Mouse (Mus musculus): Measurements from ENCODE around the gene Ces1a. TPM values are rescaled to one million over a fixed set of nuclear protein-coding genes. Genes with fewer than 3 reads are reported as not detected.

Ces1a gene
- total and polyA plus RNA-seq, 3 experiments = not detected

DNA sequence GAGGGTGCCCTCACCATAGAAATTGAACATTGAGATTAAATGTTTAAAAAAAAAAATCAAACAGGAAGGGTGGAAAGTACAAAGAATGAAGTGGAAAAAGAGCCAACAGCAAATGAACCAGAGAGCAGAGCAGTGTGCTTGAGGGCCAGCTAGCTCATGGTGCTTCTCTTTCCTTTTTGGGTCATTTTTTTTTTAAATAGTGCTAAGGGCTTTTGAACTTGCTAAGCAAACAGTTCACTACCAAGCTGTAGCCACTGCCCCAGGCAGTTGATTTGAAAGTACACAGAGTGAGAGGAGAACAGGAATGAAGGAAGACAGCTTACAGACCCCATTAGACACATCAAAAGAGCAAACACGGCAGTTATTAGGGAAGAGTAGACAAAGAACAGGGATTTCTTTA, 4.9 kb downstream of the Ces1a start:
- Histone ChIP-seq H3K9ac (ENCODE audit: control insufficient read depth, low read depth, low read length, poor library complexity, severe bottlenecking) (no peak overlapping the region), H3K27me3 (ENCODE audit: control insufficient read depth in 1 of 2, insufficient read depth in 2 of 2, low read length in 2 of 2) (no peaks in the 10 kb centered on the region), H3K27ac (ENCODE audit: control insufficient read depth, low read depth, low read length) (no peak overlapping the region), H3K9me3 (replicated peaks; ENCODE audit: insufficient read depth, low read length) (no peaks in the 10 kb centered on the region), H3K4me1 (ENCODE audit: control insufficient read depth in 1 of 2, insufficient read depth in 2 of 2, low read length in 2 of 2) (no peaks in the 10 kb centered on the region), H3K79me2 (ENCODE audit: control insufficient read depth, insufficient read depth, low read length, poor library complexity) (no peaks in the 10 kb centered on the region), H3K36me3 (ENCODE audit: control insufficient read depth in 1 of 2, insufficient read depth in 2 of 2, low read length in 2 of 2) (no peaks in the 10 kb centered on the region), H3K4me3 (ENCODE audit: control insufficient read depth in 1 of 2, insufficient read depth in 1 of 2, low read depth in 2 of 2, low read length in 2 of 2) (no peak overlapping the region)
- DNase-seq (ENCODE audit: low read depth, low spot score) = no peak
- TF ChIP-seq BHLHE40 (IDR thresholded peaks at IDR 0.05; ENCODE audit: borderline replicate concordance, low read depth, low read length) (no peak), JUND (IDR thresholded peaks at IDR 0.05; ENCODE audit: low read depth, low read length) (no peak), ETS1 (IDR thresholded peaks at IDR 0.05; ENCODE audit: low read depth, low read length) (no peak), USF2 (IDR thresholded peaks at IDR 0.05; ENCODE audit: borderline replicate concordance in 1 of 2, insufficient read depth in 1 of 2, low read depth in 1 of 2, low read length in 2 of 2) (no peak), EP300 (IDR thresholded peaks at IDR 0.05; ENCODE audit: low read depth in 1 of 2, low read length in 2 of 2) (no peak), CTCF (IDR thresholded peaks at IDR 0.05 in 2 of 3, conservative IDR thresholded peaks at IDR 0.05 in 1 of 3; ENCODE audit: control insufficient read depth in 1 of 3, insufficient read depth in 1 of 3, low read depth in 2 of 3, low read length in 3 of 3, poor library complexity in 1 of 3, severe bottlenecking in 1 of 3) (no peak), MYB (IDR thresholded peaks at IDR 0.05; ENCODE audit: low read depth, low read length) (no peak), ZNF384 (IDR thresholded peaks at IDR 0.05; ENCODE audit: low read depth, low read length) (no peak), MXI1 (IDR thresholded peaks at IDR 0.05; ENCODE audit: low read depth, low read length) (no peak), POLR2AphosphoS5 (IDR thresholded peaks at IDR 0.05; ENCODE audit: borderline replicate concordance, low read depth, low read length) (no peak), MAX (IDR thresholded peaks at IDR 0.05; ENCODE audit: low read length) (no peak), NRF1 (IDR thresholded peaks at IDR 0.05; ENCODE audit: insufficient read depth, low read depth, low read length, poor library complexity, severe bottlenecking) (no peak)

DNA sequence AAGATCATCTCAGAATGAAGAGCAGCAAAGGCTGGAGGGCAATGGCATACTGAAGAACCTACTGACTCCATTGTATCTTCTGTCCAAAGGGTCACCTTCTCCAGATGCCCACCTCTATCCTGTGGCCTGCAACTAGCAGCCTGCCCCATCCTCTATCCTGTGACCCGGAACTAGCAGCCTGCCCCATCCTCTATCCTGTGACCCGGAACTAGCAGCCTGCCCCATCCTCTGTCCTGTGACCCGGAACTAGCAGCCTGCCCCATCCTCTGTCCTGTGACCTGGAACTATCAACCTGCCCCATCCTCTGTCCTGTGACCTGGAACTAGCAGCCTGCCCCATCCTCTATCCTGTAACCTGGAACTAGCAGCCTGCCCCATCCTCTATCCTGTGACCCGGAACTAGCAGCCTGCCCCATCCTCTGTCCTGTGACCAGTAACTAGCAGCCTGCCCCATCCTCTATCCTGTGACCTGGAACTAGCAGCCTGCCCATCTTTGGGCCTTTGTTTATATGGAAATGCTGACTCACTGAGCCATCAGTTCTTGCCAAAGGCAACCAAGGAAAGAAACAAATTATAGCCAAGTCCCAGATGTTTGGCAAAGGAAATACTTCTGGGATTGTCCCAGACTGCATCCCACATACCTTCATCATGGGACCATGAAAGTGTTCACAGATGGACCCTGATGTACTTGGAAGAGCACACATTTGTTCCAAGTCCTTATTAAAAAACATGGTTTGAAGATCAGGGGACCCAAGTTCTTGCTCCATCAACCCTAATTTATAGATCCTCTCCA, 7.0 kb downstream of the Ces1a start:
- H3K9ac ChIP-seq (ENCODE audit: control insufficient read depth, low read depth, low read length, poor library complexity, severe bottlenecking) = no peak overlapping the region
- TF ChIP-seq ETS1 (IDR thresholded peaks at IDR 0.05; ENCODE audit: low read depth, low read length) (no peak), SIN3A (IDR thresholded peaks at IDR 0.05; ENCODE audit: low read length) (no peak), MEF2A (IDR thresholded peaks at IDR 0.05; ENCODE audit: extremely low read depth, insufficient replicate concordance, low read depth, low read length, poor library complexity, severe bottlenecking) (no peak), GATA1 (IDR thresholded peaks at IDR 0.05; ENCODE audit: low read depth, low read length) (no peak), MAX (IDR thresholded peaks at IDR 0.05; ENCODE audit: low read length) (no peak), RAD21 (IDR thresholded peaks at IDR 0.05; ENCODE audit: low read depth, low read length) (no peak), TAL1 (IDR thresholded peaks at IDR 0.05; ENCODE audit: low read length) (no peak), ZC3H11A (IDR thresholded peaks at IDR 0.05; ENCODE audit: low read depth, low read length) (no peak), GABPA (IDR thresholded peaks at IDR 0.05; ENCODE audit: low read depth, low read length) (no peak), MAZ (IDR thresholded peaks at IDR 0.05; ENCODE audit: low read depth, low read length) (no peak), ZKSCAN1 (IDR thresholded peaks at IDR 0.05; ENCODE audit: low read depth, low read length) (no peak), USF2 (IDR thresholded peaks at IDR 0.05; ENCODE audit: borderline replicate concordance in 1 of 2, insufficient read depth in 1 of 2, low read depth in 1 of 2, low read length in 2 of 2) (no peak), CHD2 (IDR thresholded peaks at IDR 0.05; ENCODE audit: low read length) (no peak), TCF12 (IDR thresholded peaks at IDR 0.05; ENCODE audit: low read depth, low read length) (no peak), TBP (IDR thresholded peaks at IDR 0.05; ENCODE audit: low read depth, low read length) (no peak), JUND (IDR thresholded peaks at IDR 0.05; ENCODE audit: low read depth, low read length) (no peak)

More for the DNA sequence above, 7.0 kb downstream of the Ces1a start:
- Histone ChIP-seq H3K9me3 (replicated peaks; ENCODE audit: insufficient read depth, low read length) (no peaks in the 10 kb centered on the region), H3K27me3 (ENCODE audit: control insufficient read depth in 1 of 2, insufficient read depth in 2 of 2, low read length in 2 of 2) (no peaks in the 10 kb centered on the region), H3K4me1 (ENCODE audit: control insufficient read depth in 1 of 2, insufficient read depth in 2 of 2, low read length in 2 of 2) (no peaks in the 10 kb centered on the region), H3K79me2 (ENCODE audit: control insufficient read depth, insufficient read depth, low read length, poor library complexity) (no peaks in the 10 kb centered on the region), H3K27ac (ENCODE audit: control insufficient read depth, low read depth, low read length) (no peak overlapping the region), H3K4me3 (ENCODE audit: control insufficient read depth in 1 of 2, insufficient read depth in 1 of 2, low read depth in 2 of 2, low read length in 2 of 2) (no peak overlapping the region), H3K36me3 (ENCODE audit: control insufficient read depth in 1 of 2, insufficient read depth in 2 of 2, low read length in 2 of 2) (no peaks in the 10 kb centered on the region)
- DNase-seq (ENCODE audit: low read depth, low spot score) = no peak
